Mouse (Mus musculus) adrenal gland, postnatal 25 days (tissue): Measurements from ENCODE around the gene Acvr1b. TPM values are rescaled to one million over a fixed set of nuclear protein-coding genes. Genes with fewer than 3 reads are reported as not detected.

Source experiments
- DNase-seq: peaks from one replicate; pipeline ENCODE4 v3.0.0; 2021; ENCODE audit warnings: mixed read lengths
- total RNA-seq: library from RNA; stranded (reverse); gene quantifications from 2 replicates; pipeline ENCODE4 v1.2.3, GENCODE M21; 2021

Gene Acvr1b
- total RNA-seq, 1 experiment from 2014 or later = 11.2 TPM

DNA sequence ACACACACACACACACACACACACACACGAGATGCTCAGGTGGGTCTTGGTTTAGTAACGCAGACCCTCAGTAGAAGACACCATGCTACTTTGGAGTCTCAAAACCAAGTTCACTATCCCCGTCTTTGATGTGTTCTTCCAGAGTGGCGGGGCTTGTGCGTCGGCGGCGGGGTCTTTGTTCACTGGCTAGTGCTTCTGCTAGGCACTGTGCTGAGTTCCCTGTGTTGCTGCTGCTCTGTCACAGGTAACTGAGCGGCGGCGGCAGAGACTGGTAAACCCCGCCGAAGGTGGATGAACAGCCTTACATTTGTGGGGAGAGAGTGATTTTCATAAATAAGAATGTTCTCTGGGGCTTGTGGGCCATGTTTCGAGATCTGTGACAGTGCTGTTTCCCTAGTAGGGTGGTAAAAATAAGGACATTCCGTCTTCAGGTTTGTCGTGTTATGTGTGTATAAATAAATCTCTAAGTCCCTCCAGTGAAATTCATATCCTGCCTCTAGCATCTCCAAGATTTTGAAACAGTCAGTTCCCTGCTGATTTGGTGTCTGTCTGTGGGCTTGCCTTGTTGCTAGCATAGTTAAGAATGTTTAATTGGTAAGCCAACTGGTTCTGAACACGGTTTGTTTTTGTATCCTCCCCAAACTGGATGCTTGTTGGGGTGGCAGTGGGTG is 1.9 kb downstream of the Acvr1b start:
- DNase-seq = no peak

DNA sequence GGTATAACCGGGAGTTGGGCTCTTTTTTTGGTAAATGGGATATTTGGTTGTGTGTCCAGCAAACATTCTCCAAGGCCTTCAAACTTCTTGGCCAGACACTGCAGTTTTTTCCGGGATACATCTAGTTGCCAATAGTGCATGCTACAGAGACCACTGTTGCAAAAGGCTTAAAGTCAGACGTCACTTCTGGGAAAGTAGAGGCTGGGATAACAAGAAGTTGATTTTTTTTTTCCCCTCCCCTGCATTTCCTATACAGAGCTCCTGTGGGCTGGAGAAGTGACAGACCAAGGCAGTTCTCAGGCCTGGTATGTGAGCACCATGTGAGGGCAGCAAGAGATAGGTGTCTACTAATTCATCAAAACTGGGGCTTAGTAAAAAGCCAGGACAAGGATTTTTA is 2.4 kb downstream of the Acvr1b start:
- no peak for DNase-seq

DNA sequence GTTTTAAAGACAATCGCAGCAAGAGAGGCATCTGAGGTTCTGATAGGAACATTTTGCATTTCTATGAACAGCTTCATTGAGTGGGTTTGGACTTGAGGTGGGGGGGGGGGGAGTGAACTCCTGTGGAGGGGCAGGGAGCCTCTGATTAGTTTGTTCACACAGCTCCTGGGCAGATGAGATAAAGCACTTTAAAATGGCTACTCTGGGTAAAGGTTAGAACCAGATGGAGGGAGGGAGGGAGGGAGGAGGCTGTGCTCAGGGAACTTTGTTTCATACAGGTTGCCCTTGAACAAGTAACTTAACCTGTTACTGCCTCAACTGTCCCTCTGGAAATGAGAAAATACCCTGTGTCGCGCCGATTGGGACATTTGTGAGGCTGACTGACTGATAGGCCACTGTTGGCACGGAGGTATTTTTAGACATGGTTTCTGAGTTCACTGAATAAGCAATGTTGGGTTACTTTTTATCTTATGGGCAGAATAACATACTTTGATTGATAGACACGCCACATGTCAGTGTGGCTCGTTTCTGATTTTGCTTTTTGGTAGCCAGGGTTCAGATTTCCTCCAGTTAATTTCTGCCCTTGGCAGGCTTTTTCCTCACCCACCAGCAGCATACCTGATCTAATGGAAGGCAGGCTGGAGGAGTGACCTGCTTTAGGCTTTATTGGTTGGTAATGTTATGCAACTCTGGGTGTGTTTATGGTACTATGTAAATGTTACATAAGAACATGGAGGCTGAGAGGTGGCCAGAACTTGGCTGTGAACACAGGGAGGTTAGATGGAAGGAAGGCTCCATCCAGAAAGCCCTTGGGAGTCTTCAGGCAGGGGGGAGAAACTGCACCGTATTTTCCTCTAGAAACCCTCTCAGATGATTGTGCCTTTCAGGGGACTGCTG is 3.2 kb downstream of the Acvr1b start:
- no peak for DNase-seq

DNA sequence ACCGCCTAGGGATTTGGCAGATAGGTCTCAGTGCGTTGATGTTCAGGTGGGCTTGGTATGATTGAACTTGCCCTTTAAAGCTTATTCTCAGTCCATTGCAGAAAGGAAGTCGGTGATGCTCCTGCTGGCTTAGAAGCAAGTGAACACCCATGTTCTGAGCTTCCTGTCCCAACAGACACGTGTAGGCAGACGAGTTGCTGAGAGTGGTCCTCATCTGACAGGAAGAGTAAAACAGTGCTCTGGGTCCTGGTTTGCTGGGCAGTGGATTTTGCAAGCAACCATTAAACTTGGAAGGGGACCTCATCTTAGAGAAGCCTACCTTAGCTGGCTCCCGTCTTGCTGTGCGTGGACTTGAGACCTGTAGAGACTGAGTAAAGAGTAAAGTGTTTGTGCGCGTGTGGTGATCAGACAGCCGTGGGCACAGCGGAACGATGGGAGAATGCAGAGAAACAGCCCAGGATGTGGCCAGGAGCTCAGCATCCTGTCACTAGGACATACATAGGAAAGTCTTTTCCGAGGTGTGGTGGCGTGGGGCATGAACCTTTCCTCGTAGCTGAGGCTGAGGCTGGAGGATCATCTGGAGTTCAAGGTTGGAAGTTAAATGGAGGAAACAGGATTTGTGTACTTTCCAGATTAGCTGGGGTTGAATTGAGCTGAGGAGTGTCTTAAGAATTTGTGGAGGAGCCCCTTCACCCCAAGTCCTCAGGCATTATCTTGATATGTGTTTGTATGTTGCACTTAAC is 6.7 kb downstream of the Acvr1b start:
- no peak for DNase-seq

DNA sequence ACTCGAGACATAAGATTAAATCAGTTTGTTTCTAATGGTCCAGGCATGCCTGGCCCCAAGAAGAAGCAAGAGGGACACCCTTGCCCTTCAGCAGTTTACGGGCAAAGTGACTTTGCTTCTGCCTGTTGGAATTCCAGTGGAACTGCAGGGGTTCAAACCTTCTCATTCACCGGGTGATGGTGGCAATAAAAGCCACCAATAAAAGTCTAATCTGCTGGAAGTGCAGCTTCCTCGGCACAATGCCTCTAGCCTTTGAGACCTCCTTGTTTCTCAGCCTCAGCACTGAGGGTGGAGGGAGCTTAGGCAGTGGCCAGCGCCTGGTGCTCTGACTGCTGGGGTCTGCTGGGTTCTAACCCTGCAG is 7.2 kb downstream of the Acvr1b start:
- DNase-seq = no peak

DNA sequence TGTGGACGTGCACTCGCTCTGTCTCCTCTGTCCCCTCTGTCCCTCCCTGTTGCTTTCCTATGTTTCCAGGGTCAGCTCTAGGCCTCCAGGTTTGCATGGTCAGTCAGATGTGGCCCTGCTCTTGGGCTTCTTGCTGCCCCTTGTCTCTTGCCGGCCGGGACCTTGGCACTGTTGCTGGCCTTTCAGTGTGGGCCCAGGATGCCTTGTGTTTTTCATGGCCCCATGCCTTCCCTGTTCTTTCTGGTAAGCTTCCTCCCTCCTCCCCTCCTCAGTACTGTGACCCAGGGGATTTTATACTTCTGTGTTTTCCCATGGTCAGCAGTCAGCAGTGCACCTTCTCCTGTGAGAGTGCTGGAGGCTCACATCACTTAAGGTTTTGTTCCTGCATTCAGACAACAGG is 7.6 kb downstream of the Acvr1b start:
- DNase-seq = no peak

DNA sequence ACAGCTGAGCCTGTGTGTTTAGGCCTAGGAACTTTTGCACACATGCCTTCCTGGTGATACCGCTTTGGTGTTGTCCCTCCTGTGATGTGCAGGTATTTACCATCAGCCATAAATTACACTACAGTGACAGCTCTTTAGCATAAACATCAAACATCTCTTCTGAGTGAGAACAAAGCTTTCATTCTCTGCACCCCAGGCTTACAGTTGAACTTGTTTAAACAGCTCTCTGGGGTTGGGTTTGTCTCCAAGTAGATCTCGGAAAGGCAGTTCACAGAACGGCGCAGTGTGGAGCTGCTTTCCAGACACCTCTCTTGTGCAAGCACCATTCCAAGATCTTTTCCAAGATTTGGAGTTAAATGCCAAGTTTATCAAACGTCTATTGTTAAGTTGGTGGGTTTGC is 8.8 kb downstream of the Acvr1b start:
- no peak for DNase-seq

DNA sequence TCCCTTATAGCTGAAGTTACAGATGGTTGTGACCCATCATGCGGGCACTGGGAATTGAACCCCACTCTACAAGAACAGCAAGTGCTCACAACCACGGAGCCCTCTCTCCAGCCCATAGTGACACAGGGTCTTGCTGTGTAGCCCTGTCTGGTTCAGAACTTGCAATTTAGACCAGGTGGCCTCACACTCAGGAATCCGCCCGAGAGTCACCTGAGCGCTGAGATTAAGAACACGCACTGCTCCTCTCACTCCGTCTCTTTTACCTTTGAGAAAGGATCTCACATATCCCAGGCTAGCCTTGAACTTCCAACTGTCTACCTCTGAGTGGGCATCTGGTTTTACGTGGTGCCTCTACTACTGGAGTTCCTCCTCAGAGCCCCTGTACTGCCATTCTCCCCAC is 10.4 kb downstream of the Acvr1b start:
- no peak for DNase-seq

DNA sequence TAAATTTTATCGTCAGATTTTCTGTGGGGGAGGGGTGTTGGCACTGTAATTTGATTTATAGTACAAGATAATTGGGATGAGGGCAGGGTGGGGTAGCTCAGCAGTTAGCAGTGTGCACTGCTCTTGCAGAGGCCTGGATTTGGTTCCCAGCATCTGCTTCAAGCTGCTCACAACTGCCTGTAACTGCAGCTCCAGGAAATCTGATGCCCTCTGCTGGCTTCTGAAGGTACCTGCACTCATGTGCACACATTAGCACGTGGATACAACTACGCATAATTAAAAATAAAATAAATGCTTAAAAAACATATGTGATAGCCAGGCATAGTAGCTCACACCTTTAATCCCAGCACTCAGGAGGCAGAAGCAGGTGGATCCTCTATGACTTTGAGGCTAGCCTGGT is 11.7 kb downstream of the Acvr1b start:
- DNase-seq = no peak

DNA sequence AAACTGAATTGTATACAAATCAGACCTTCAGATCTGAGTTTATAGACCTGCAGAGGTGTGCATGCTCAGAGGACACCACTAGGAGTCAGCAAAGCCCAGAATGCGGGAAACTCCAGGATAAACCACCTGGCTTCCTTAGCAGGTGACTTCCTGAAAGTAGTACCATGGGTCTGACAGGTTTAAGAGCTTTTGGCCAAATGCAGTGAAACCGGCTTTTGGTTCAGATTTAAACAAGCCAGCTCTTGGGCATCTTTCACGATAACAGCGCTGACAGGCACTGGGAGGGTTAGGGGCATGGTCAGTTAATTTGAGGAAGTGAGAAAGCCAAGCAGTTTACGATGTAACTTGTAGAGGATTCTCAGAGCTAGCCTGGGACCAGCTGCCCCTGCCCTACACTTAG is 14.0 kb downstream of the Acvr1b start:
- no peak for DNase-seq

DNA sequence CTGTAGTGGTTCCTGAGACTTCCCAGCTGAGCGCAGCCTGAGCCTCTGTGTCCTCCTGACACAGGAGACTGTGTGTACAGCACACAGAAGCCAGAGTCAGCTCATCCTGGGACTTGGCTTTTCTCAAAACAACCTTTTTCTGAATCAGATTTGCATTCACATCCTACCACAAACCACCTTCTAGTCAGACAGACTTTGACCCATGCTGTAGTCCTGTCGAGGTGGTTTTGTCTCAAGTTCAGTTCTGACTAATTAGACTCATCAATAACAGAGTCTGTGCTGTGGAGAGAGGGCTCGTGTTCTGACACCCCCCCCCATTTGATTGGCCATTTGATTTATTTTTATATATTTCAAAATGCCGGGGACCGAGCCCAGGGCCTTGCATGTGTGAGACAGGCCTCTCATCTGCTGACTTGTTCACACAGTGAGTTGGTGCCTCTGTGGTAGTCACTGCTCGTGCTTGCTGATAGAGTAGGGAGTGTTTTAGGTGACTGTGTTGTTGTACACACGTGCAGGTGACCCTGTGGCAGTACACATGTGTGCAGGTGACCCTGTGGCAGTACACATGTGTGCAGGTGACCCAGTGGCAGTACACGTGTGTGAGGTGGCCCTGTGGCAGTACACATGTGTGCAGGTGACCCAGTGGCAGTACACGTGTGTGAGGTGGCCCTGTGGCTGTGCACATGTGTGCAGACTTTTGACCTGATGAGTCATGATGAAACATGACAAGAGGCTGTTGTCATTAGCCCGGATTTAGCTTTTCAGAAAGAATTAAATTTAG is 16.3 kb downstream of the Acvr1b start:
- no peak for DNase-seq

DNA sequence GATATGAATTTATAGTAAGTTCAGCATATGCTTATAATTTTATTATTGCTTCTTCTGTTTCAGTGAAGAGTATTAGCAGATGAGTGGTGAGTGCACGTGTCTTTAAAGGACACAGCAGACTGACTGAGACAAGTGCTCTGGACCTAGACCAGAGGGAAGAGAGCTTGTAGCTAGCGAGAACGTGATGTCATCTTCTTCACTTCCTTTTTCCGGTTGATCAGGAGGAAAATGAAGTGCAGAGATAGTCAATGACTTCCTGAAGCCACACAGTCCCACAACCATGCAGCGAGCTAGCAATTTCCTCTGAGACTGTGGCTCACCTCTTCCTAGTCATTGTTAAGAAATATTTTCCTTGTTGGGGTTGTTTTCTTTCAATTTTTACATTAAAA is 16.9 kb downstream of the Acvr1b start:
- DNase-seq = no peak

DNA sequence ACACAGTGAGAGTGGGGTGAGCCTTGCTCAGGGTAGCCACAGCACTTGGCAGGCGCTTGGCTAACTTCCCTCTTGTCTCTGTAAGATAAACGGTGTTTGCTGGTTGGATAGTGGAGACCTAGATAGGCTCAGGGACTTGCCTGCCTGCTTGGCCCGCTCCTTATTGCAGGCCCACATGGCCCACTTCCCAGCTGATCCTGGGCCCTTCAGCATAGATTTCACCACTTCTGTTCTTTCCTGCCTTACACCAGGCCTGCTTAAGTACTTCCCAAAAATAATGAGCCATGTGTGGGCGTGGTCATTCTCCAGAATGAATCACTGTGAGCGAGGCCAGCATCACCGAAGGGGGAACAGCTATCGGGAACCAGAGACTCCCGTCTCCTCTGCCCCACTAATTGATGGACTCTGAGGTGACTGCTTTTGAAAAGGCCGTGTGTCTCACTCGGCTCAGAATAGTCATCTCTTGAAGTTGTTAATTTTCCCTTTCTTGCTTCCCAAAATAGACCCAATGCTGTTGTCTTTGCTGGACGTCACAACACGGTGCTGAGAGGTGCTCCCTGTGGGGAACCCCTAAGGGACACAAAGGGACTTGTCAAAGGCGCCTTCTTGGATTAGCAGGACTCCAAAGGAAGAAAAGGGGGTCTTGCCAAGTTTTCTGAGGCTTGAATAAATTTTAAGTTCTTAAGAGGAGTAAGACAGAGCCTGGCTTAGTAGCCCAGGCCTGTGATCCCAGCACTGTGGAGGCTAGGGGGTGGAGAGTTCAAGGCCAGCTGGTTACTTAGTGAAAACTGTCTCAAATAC is 17.8 kb downstream of the Acvr1b start:
- DNase-seq = peak; percentile 60

DNA sequence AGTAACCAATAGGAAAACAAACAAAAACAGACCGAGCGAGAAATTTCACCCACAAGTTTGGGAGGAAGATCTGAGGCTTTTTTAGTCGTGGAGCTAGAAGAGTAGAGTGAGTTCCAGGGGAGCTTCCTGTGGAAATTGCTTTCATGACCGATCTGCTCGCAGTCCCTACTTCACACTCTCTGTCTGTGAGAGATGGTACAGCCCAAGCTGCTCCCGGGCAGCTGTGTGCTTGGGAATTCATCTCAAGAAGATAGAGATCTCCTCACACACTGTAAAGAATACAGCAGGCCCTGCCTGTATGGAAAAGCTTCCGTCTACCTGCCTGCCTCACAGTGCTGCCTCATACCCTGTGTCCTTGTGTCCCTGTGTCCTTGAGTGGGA is 18.4 kb downstream of the Acvr1b start:
- no peak for DNase-seq

DNA sequence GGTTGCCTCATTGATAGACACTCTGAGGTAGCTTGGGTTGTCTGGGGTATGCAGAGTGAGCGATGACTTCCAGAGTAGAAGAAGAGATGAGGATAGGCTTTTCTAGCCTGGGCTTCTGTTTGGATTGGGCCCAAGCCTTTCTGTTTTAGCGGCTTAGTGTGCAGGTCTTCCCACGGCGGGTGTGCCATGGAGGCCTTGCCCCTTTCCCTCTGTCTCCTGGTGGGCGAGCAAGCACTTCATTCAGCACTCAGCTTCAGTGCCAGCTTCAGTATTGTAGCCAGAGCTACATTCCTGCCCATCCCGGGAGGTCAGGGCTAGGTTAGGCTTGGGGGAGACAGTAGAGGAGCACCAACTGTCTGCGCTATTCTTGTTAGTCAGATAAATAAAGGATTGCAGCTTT is 18.8 kb downstream of the Acvr1b start:
- DNase-seq = no peak

DNA sequence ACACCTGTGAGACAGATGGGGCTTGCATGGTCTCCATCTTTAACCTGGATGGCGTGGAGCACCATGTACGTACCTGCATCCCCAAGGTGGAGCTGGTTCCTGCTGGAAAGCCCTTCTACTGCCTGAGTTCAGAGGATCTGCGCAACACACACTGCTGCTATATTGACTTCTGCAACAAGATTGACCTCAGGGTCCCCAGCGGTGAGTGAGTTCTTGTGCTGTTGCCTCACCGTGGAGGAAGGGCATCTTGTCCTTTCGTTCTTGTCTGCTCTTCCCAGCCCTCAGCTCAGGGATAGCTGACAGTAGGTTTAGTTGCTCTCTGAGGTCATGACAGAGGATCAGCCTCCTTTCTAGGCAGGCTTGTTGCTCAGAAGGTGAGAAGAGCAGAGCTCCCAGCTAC is 20.1 kb downstream of the Acvr1b start:
- DNase-seq = no peak

DNA sequence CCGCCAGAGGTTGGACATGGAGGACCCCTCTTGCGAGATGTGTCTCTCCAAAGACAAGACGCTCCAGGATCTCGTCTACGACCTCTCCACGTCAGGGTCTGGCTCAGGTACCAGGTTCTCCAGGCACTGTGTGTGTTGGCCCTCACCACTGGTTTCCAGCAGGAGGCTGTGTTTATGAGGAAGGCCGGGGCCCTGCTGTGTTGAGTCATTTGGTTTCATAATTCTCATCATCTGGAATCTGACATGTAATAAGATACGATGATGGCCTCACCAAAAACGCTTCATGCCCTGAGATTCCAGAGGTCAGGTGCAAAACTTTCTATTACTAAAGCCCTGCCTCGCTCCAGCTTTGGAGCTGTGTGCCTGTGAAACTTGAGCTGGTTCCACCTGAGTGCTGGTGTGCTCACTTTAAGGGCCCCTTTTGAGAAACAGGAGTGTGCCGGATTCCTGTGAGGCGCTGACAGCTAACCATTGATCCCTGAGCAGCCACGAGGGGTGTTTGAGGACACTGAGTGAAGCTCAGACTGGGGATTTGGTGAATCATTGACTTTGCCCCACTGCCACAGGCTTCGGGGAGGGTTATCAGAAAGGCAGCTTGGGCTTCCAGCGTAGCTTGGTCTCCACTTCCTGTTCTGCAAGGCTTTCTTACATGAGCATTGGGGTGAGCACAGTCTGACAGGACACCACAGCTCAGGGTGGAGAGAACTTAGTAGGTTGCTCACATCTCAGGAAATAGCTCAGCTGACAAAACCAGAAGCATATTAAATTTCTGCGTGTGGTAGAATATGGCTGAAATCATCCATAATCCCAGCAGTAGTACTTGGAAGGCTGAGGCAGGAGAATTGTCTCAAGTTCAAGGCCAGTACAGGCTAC is 21.3 kb downstream of the Acvr1b start:
- no peak for DNase-seq

DNA sequence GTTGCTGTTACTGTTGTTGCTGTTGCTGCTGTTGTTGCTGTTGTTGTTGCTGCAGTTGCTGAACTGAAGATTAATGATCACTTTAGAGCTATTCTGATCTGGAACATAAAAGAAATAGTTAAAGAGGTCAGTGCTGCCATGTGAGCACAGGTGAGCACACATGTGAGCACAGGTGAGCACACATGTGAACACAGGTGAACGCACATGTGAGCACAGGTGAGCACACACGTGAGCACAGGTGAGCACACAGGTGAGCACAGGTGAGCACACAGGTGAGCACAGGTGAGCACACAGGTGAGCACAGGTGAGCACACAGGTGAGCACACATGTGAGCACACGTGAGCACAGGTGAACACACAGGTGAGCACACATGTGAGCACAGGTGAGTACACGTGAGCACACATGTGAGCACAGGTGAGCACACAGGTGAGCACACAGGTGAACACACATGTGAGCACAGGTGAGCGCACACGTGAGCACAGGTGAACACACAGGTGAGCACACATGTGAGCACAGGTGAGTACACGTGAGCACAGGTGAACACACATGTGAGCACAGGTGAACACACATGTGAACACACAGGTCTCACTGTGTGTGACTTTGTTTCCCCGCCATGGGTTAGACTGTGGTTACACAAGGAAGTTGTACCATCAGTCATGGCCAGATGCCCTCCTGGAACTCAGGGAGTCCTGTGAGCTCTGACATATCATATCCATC is 22.4 kb downstream of the Acvr1b start:
- no peak for DNase-seq

DNA sequence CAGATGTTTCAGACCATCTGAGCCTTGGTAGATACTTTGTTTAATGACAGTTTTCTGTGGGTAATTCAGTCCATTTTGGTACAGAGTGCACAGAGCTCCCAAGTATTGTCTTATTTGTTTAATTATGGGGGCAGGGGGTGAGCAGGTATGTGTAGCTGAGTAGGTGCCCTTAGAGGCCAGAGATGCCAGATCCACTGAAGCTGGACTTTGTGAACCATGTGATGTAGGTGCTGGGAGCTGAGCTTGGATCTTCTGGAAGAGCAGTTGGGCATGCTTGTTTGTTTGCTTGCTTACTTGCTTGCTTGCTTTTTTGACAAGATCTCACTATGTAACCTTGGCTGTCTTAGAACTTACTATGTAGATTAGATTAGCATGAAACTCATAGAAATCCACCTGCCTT is 23.1 kb downstream of the Acvr1b start:
- DNase-seq = no peak
